Mouse (Mus musculus): Measurements from ENCODE around the gene Gm20388. TPM values are rescaled to one million over a fixed set of nuclear protein-coding genes. Genes with fewer than 3 reads are reported as not detected.

Gm20388 gene
- polyA plus RNA-seq, 1 experiment from 2014 or later, result 1.7 TPM

- Histone ChIP-seq H3K27ac (no peak overlapping the region), H3K27me3 (ENCODE audit: insufficient read depth, poor library complexity, severe bottlenecking) (0 out of 2 replicates have a peak, but pooled peaks cover 4% of the 10 kb centered on the region), H3K4me3 (no peak overlapping the region), H3K36me3 (no peaks in the 10 kb centered on the region), H3K9me3 (no peaks in the 10 kb centered on the region), H3K4me1 (replicated peaks) (peaks cover 10% of the 10 kb centered on the region; the same call in 1 of the 2 replicates)
- DNase-seq (ENCODE audit: low spot score), result no peak
- WGBS, result 87% methylated on average over 4 of the region's 4 CpGs
Measured at GRCm38 (mm10) chr8:122199841-122200240, 2289.2 kb downstream of the Gm20388 start.

- H3K4me3 ChIP-seq, result no peak overlapping the region
- DNase-seq (ENCODE audit: low spot score), result no peak
- H3K9me3 ChIP-seq, result peaks cover 18% of the 10 kb centered on the region
- WGBS, result 86% methylated on average over 3 of the region's 3 CpGs
- no peak overlapping the region for H3K27ac ChIP-seq
- H3K36me3 ChIP-seq, result no peaks in the 10 kb centered on the region
- H3K4me1 ChIP-seq (replicated peaks), result peaks cover 11% of the 10 kb centered on the region
- no peaks in the 10 kb centered on the region for H3K27me3 ChIP-seq (ENCODE audit: insufficient read depth, poor library complexity, severe bottlenecking)
Measured at GRCm38 (mm10) chr8:122211591-122211990, 2300.9 kb downstream of the Gm20388 start.

GRCm38 (mm10) chr8:122215630-122216029 lies 2305.0 kb downstream of the Gm20388 start:
- no peaks in the 10 kb centered on the region for H3K36me3 ChIP-seq
- peaks cover 15% of the 10 kb centered on the region for H3K4me1 ChIP-seq (replicated peaks)
- 84% methylated on average over 8 of the region's 8 CpGs for WGBS
- DNase-seq (ENCODE audit: low spot score), result no peak
- H3K4me3 ChIP-seq, result no peak overlapping the region
- no peak overlapping the region for H3K27ac ChIP-seq
- H3K9me3 ChIP-seq, result peaks cover 5% of the 10 kb centered on the region
- 0 out of 2 replicates have a peak, but pooled peaks cover 4% of the 10 kb centered on the region for H3K27me3 ChIP-seq (ENCODE audit: insufficient read depth, poor library complexity, severe bottlenecking)

GRCm38 (mm10) chr8:122216433-122216832 lies 2305.8 kb downstream of the Gm20388 start:
- Histone ChIP-seq H3K4me1 (replicated peaks) (peaks cover 13% of the 10 kb centered on the region), H3K4me3 (no peak overlapping the region), H3K27me3 (ENCODE audit: insufficient read depth, poor library complexity, severe bottlenecking) (0 out of 2 replicates have a peak, but pooled peaks cover 4% of the 10 kb centered on the region), H3K36me3 (no peaks in the 10 kb centered on the region), H3K27ac (no peak overlapping the region), H3K9me3 (no peaks in the 10 kb centered on the region)
- DNase-seq (ENCODE audit: low spot score), result no peak
- 69% methylated on average over 6 of the region's 6 CpGs for WGBS

- 84% methylated on average over 10 of the region's 10 CpGs for WGBS
- H3K4me3 ChIP-seq, result no peak overlapping the region
- H3K9me3 ChIP-seq, result no peaks in the 10 kb centered on the region
- H3K27me3 ChIP-seq (ENCODE audit: insufficient read depth, poor library complexity, severe bottlenecking), result 0 out of 2 replicates have a peak, but pooled peaks cover 4% of the 10 kb centered on the region
- H3K4me1 ChIP-seq (replicated peaks), result peaks cover 12% of the 10 kb centered on the region; the same call in 1 of the 2 replicates
- no peaks in the 10 kb centered on the region for H3K36me3 ChIP-seq
- no peak overlapping the region for H3K27ac ChIP-seq
- DNase-seq (ENCODE audit: low spot score), result no peak
Measured at GRCm38 (mm10) chr8:122217456-122218177, 2307.0 kb downstream of the Gm20388 start.

- no peak for DNase-seq (ENCODE audit: low spot score)
- no peaks in the 10 kb centered on the region for H3K36me3 ChIP-seq
- H3K4me1 ChIP-seq (replicated peaks), result peaks cover 36% of the 10 kb centered on the region
- 69% methylated on average over 10 of the region's 10 CpGs for WGBS
- H3K27me3 ChIP-seq (ENCODE audit: insufficient read depth, poor library complexity, severe bottlenecking), result peaks cover 33% of the 10 kb centered on the region
- H3K9me3 ChIP-seq, result no peaks in the 10 kb centered on the region
- no peak overlapping the region for H3K4me3 ChIP-seq
- no peak overlapping the region; the same call in 1 of the 2 replicates for H3K27ac ChIP-seq
Measured at GRCm38 (mm10) chr8:122223976-122224649, 2313.5 kb downstream of the Gm20388 start.

GRCm38 (mm10) chr8:122224650-122225022 lies 2314.0 kb downstream of the Gm20388 start:
- Histone ChIP-seq H3K4me1 (replicated peaks) (peaks cover 37% of the 10 kb centered on the region), H3K4me3 (no peak overlapping the region), H3K27ac (peak overlapping the region; percentile 46; the same call in 1 of the 2 replicates), H3K27me3 (ENCODE audit: insufficient read depth, poor library complexity, severe bottlenecking) (peaks cover 38% of the 10 kb centered on the region), H3K9me3 (no peaks in the 10 kb centered on the region), H3K36me3 (no peaks in the 10 kb centered on the region)
- 58% methylated on average over 6 of the region's 6 CpGs for WGBS
- DNase-seq (ENCODE audit: low spot score), result peak; percentile 36

GRCm38 (mm10) chr8:122225446-122225845 lies 2314.8 kb downstream of the Gm20388 start:
- H3K27me3 ChIP-seq (ENCODE audit: insufficient read depth, poor library complexity, severe bottlenecking), result peaks cover 46% of the 10 kb centered on the region
- 62% methylated on average over 10 of the region's 10 CpGs for WGBS
- no peak overlapping the region for H3K4me3 ChIP-seq
- no peaks in the 10 kb centered on the region for H3K36me3 ChIP-seq
- no peak overlapping the region for H3K27ac ChIP-seq
- no peak for DNase-seq (ENCODE audit: low spot score)
- no peaks in the 10 kb centered on the region for H3K9me3 ChIP-seq
- peaks cover 45% of the 10 kb centered on the region for H3K4me1 ChIP-seq (replicated peaks)

GRCm38 (mm10) chr8:122227345-122227744 lies 2316.7 kb downstream of the Gm20388 start:
- no peaks in the 10 kb centered on the region for H3K36me3 ChIP-seq
- H3K9me3 ChIP-seq, result no peaks in the 10 kb centered on the region
- WGBS, result 84% methylated on average over 6 of the region's 6 CpGs
- DNase-seq (ENCODE audit: low spot score), result no peak
- no peak overlapping the region for H3K27ac ChIP-seq
- no peak overlapping the region for H3K4me3 ChIP-seq
- peaks cover 65% of the 10 kb centered on the region for H3K27me3 ChIP-seq (ENCODE audit: insufficient read depth, poor library complexity, severe bottlenecking)
- peaks cover 64% of the 10 kb centered on the region for H3K4me1 ChIP-seq (replicated peaks)

- DNase-seq (ENCODE audit: low spot score), result no peak
- Histone ChIP-seq H3K36me3 (no peaks in the 10 kb centered on the region), H3K9me3 (no peaks in the 10 kb centered on the region), H3K27ac (no peak overlapping the region), H3K4me3 (no peak overlapping the region), H3K27me3 (ENCODE audit: insufficient read depth, poor library complexity, severe bottlenecking) (peaks cover 82% of the 10 kb centered on the region), H3K4me1 (replicated peaks) (peaks cover 71% of the 10 kb centered on the region)
- WGBS, result 35% methylated on average over 11 of the region's 11 CpGs
Measured at GRCm38 (mm10) chr8:122228792-122229575, 2318.3 kb downstream of the Gm20388 start.

GRCm38 (mm10) chr8:122229819-122230711 lies 2319.4 kb downstream of the Gm20388 start:
- Histone ChIP-seq H3K9me3 (no peaks in the 10 kb centered on the region), H3K27me3 (ENCODE audit: insufficient read depth, poor library complexity, severe bottlenecking) (peaks cover 83% of the 10 kb centered on the region)

More at GRCm38 (mm10) chr8:122229819-122230711, 2319.4 kb downstream of the Gm20388 start:
- Histone ChIP-seq H3K36me3 (no peaks in the 10 kb centered on the region), H3K27ac (peak overlapping the region; percentile 75), H3K4me1 (replicated peaks) (peaks cover 67% of the 10 kb centered on the region), H3K4me3 (peak overlapping the region; percentile 64)
- DNase-seq (ENCODE audit: low spot score), result peak; percentile 34
- under 1% methylated on average over 82 of the region's 98 CpGs for WGBS

All from hindbrain, embryonic 10.5 days (tissue).